Mouse (Mus musculus) layer of hippocampus, postnatal 36 days (tissue): ENCODE measurements around the gene Gm3542. TPM values are rescaled to one million over a fixed set of nuclear protein-coding genes. Genes with fewer than 3 reads are reported as not detected.
"Not testable (repeated sequence)": the region's sequence is repeated elsewhere in the genome, so short reads cannot be mapped to it uniquely, and the experiment has no call there.

Experiments
- DNase-seq, 2 experiments: peaks; one replicate each; pipeline ENCODE4 v3.0.0; 2022
- total RNA-seq, 2 experiments: library from RNA; stranded (reverse); gene quantifications; 2 replicates each; pipeline ENCODE4 v1.2.3; 2021

Gene Gm3542
- total RNA-seq, result not detected

DNA sequence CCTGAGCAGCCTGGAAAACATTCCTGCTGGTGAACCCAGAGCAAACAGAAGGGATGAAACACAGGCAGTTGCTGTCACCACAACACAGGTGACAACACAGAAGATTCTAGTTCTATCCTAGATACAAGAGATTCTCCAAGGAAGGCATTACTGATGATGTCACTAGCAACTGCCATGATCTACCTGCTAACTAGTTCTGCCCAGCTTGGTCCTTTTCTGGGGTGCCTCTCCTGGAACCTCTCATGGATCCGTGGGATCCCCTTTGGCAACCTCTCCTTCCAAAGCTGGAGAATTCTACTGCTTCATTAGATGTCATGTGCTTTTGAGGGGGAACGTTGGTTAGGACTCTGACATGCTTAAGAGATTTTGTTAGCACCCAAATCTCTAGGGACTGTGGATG is at the start of gene Gm3542:
Gene Gm3542 (minus strand): TSS at position 101 of the 400 bp plus-strand sequence.
- not testable (repeated sequence) for DNase-seq

Other genes starting within 250 kb of the Gm3542 start
- not detected for gene Gm8279, start 203.4 kb downstream of the Gm3542 start, total RNA-seq
- gene Gm3317, start 170.4 kb downstream of the Gm3542 start, total RNA-seq, result not detected
- not detected for gene Gm8271, start 149.1 kb downstream of the Gm3542 start, total RNA-seq
- gene Gm3526, start 74.3 kb downstream of the Gm3542 start, total RNA-seq, result not detected
- gene Gm3500, start 54.1 kb upstream of the Gm3542 start, total RNA-seq, result not detected
- gene Gm3194, start 120.5 kb upstream of the Gm3542 start, total RNA-seq, result 1 to 10 TPM; 3.3 to 3.8 TPM
- not detected for gene Gm8246, start 142.9 kb upstream of the Gm3542 start, total RNA-seq
- not detected for gene Gm3187, start 149.3 kb upstream of the Gm3542 start, total RNA-seq
- under 1 TPM; 0.35 to 0.78 TPM for gene Gm3488, start 166.7 kb upstream of the Gm3542 start, total RNA-seq
- not detected for gene Gm3532, start 203.6 kb upstream of the Gm3542 start, total RNA-seq